Mouse (Mus musculus) megakaryocyte progenitor cell, adult 5-6 weeks (primary cell): ENCODE measurements around the gene Prim2. TPM values are rescaled to one million over a fixed set of nuclear protein-coding genes. Genes with fewer than 3 reads are reported as not detected.

Experiments
- ATAC-seq: replicated peaks from 2 replicates; pipeline ENCODE4 v1.8.0; 2016; ENCODE audit warnings: mild to moderate bottlenecking, moderate TSS enrichment, inconsistent platforms; ENCODE audit not compliant: poor library complexity
- total RNA-seq, 2 experiments: library from RNA; stranded (forward) in 1 of 2; stranded (reverse) in 1 of 2; fragments of 157-497, 149-512 nt in 1 of 2; fragments of 200-1000 nt in 1 of 2; gene quantifications; 2 replicates each; pipeline versions ENCODE4 v1.2.3 to v1.2.4; 2015 to 2017

Prim2 gene
- total RNA-seq (2015) = 76.3 and 79.8 TPM in 2 replicates
- total RNA-seq (2017) = 88.4 and 90.3 TPM in 2 replicates

- ATAC-seq = peak; percentile 80
Observed at GRCm38 (mm10) chr1:33669708-33670141, at the start of gene Prim2. Gene Prim2, minus strand, starts transcription at chr1:33669795.

GRCm38 (mm10) chr1:33717636-33718035 is 48.0 kb upstream of the Prim2 start:
- ATAC-seq = no peak

GRCm38 (mm10) chr1:33714796-33715195 is 45.2 kb upstream of the Prim2 start:
- no peak for ATAC-seq

- no peak for ATAC-seq
Observed at GRCm38 (mm10) chr1:33712026-33712425, 42.4 kb upstream of the Prim2 start.

GRCm38 (mm10) chr1:33709615-33710014 is 40.0 kb upstream of the Prim2 start:
- peak; percentile 44; the same call in 1 of the 2 replicates for ATAC-seq

GRCm38 (mm10) chr1:33701244-33701643 is 31.6 kb upstream of the Prim2 start:
- ATAC-seq = no peak

GRCm38 (mm10) chr1:33696016-33696415 is 26.4 kb upstream of the Prim2 start:
- ATAC-seq = no peak

- ATAC-seq = no peak
Observed at GRCm38 (mm10) chr1:33693893-33694292, 24.3 kb upstream of the Prim2 start.

- ATAC-seq = no peak
Observed at GRCm38 (mm10) chr1:33690087-33690448, 20.5 kb upstream of the Prim2 start.

- no peak for ATAC-seq
Observed at GRCm38 (mm10) chr1:33689446-33690086, 20.0 kb upstream of the Prim2 start.

GRCm38 (mm10) chr1:33688810-33689209 is 19.2 kb upstream of the Prim2 start:
- no peak for ATAC-seq

GRCm38 (mm10) chr1:33684459-33684858 is 14.9 kb upstream of the Prim2 start:
- ATAC-seq = peak; percentile 97

- no peak for ATAC-seq
Observed at GRCm38 (mm10) chr1:33680890-33681289, 11.3 kb upstream of the Prim2 start.

GRCm38 (mm10) chr1:33680435-33680834 is 10.8 kb upstream of the Prim2 start:
- ATAC-seq = no peak

GRCm38 (mm10) chr1:33673158-33673960 is 3.8 kb upstream of the Prim2 start:
- ATAC-seq = no peak

GRCm38 (mm10) chr1:33672514-33672913 is 2.9 kb upstream of the Prim2 start:
- peak; percentile 49 for ATAC-seq

GRCm38 (mm10) chr1:33672083-33672482 is 2.5 kb upstream of the Prim2 start:
- peak; percentile 38 for ATAC-seq

GRCm38 (mm10) chr1:33671441-33671840 is 1.8 kb upstream of the Prim2 start:
- no peak for ATAC-seq

- peak; percentile 70 for ATAC-seq
Observed at GRCm38 (mm10) chr1:33670164-33670616, 595 bp upstream of the Prim2 start.

GRCm38 (mm10) chr1:33663605-33664117 is 5.9 kb downstream of the Prim2 start:
- no peak for ATAC-seq

GRCm38 (mm10) chr1:33663163-33663562 is 6.4 kb downstream of the Prim2 start:
- ATAC-seq = peak; percentile 83

GRCm38 (mm10) chr1:33658302-33658701 is 11.3 kb downstream of the Prim2 start:
- no peak for ATAC-seq
